Mouse (Mus musculus): ENCODE measurements around the gene Begain. TPM values are rescaled to one million over a fixed set of nuclear protein-coding genes. Genes with fewer than 3 reads are reported as not detected.

Begain gene
- polyA plus RNA-seq, 1 experiment from 2014 or later, result 16.4 TPM

DNA sequence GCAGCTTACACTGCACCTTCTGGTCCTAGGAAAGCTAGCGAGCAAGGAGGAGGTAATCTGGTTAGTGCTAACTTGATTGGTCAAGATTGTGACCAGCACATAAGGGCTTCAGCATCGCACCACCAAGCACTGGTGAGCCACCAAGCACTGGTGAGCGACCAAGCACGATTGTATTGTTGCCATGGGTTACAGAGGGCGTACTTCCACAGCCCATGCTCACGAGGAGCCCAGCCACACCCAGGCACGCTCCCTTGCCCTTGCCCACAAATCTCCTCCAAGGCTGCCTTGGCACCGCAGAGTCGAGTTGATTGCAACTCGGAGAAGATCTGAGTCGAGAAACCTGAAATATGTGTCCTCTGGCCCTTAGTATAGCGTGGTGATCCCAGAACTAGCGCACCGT, 22.0 kb upstream of the Begain start:
- no peak overlapping the region for H3K27ac ChIP-seq (ENCODE audit: low read depth, low read length)
- no peak overlapping the region for H3K9ac ChIP-seq (ENCODE audit: low read length)
- H3K4me2 ChIP-seq (ENCODE audit: low read length), result no peak overlapping the region
- WGBS, result 85% methylated on average over 14 of the region's 14 CpGs
- peaks cover 8% of the 10 kb centered on the region for H3K4me1 ChIP-seq (ENCODE audit: control insufficient read depth, insufficient read depth, low read length)
- H3K36me3 ChIP-seq (ENCODE audit: control insufficient read depth, insufficient read depth, low read length), result no peaks in the 10 kb centered on the region
- no peaks in the 10 kb centered on the region for H3K27me3 ChIP-seq (replicated peaks; ENCODE audit: control insufficient read depth, insufficient read depth, low read length)
- H3K9me3 ChIP-seq (replicated peaks; ENCODE audit: control insufficient read depth, low read length), result no peaks in the 10 kb centered on the region
- DNase-seq (ENCODE audit: low spot score) (no peak), ATAC-seq (no peak)
- H3K4me3 ChIP-seq (ENCODE audit: low read depth, low read length), result no peak overlapping the region

DNA sequence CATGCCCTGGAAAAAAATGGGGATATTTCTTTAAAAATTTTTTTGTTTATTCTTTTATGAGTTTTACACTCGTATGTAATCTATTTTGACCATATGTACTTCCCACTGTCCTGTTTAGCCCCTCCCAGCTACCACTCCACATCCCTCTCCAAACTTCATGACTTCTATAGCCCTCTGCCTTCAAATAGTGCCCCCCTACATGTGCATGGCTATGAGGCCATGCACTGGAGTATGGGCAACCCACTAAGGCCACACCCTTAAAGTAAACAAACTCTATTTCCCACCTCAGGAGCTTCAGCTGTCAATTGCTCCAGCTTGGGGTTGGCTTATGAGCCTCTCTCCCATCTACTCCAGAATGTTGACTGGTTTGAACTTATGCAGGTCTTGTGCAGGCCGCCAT, 18.1 kb upstream of the Begain start:
- Histone ChIP-seq H3K4me3 (ENCODE audit: low read depth, low read length) (no peak overlapping the region), H3K36me3 (ENCODE audit: control insufficient read depth, insufficient read depth, low read length) (no peaks in the 10 kb centered on the region), H3K9me3 (replicated peaks; ENCODE audit: control insufficient read depth, low read length) (no peaks in the 10 kb centered on the region), H3K9ac (ENCODE audit: low read length) (no peak overlapping the region), H3K27me3 (replicated peaks; ENCODE audit: control insufficient read depth, insufficient read depth, low read length) (no peaks in the 10 kb centered on the region), H3K27ac (ENCODE audit: low read depth, low read length) (no peak overlapping the region), H3K4me2 (ENCODE audit: low read length) (no peak overlapping the region), H3K4me1 (ENCODE audit: control insufficient read depth, insufficient read depth, low read length) (peaks cover 18% of the 10 kb centered on the region)
- WGBS, result 80% methylated on average over 2 of the region's 2 CpGs
- DNase-seq (ENCODE audit: low spot score) (no peak), ATAC-seq (no peak)

DNA sequence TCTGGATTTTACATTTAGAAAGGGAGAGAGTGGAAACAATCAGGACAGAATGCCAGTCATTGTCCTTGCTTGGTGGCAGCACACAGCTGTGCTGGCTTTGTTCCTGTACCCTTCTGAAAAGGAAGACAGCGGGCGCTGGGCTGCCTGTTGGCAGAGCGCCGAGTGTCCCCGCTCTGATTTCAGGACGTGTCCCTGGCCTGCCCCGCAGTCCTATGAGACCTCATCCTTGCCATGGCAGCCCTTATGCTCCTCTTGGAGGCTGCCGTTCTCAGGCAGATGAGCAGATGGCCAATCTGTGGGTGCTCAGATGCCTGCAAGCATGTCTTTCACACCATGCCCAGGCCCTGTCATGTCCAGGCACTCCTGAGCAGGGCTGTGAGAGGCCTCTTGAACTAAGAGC, 17.7 kb upstream of the Begain start:
- H3K9me3 ChIP-seq (replicated peaks; ENCODE audit: control insufficient read depth, low read length), result no peaks in the 10 kb centered on the region
- H3K4me3 ChIP-seq (ENCODE audit: low read depth, low read length), result no peak overlapping the region
- 32% methylated on average over 8 of the region's 8 CpGs for WGBS

DNA sequence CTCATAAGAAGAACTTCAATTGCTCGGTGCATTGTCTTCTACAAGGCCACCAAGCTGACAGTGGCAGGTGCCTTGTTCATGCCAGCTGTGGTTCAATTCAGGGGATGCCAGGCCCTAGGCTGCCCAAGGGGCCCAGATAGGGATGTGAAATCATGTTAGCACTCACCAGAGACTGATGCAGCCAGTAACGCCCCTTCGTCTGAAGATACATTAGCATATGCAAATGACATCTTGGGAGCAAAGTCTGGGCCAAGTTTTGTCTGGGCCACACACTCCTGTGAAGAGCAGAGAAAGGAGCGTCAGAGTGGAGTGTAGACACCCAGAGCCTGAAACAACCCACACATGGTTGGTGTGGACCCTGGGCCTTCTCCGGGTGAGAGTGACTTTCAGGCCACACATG, 17.0 kb upstream of the Begain start:
- Histone ChIP-seq H3K4me2 (ENCODE audit: low read length) (no peak overlapping the region), H3K27ac (ENCODE audit: low read depth, low read length) (peak overlapping the region; percentile 79), H3K4me3 (ENCODE audit: low read depth, low read length) (no peak overlapping the region), H3K9ac (ENCODE audit: low read length) (no peak overlapping the region), H3K9me3 (replicated peaks; ENCODE audit: control insufficient read depth, low read length) (no peaks in the 10 kb centered on the region), H3K36me3 (ENCODE audit: control insufficient read depth, insufficient read depth, low read length) (no peaks in the 10 kb centered on the region), H3K27me3 (replicated peaks; ENCODE audit: control insufficient read depth, insufficient read depth, low read length) (no peaks in the 10 kb centered on the region), H3K4me1 (ENCODE audit: control insufficient read depth, insufficient read depth, low read length) (peaks cover 18% of the 10 kb centered on the region)
- DNase-seq (ENCODE audit: low spot score) (peak; percentile 72), ATAC-seq (peak; percentile 78)
- 35% methylated on average over 5 of the region's 5 CpGs for WGBS

More for the DNA sequence above, 17.7 kb upstream of the Begain start:
- Histone ChIP-seq H3K36me3 (ENCODE audit: control insufficient read depth, insufficient read depth, low read length) (no peaks in the 10 kb centered on the region), H3K4me1 (ENCODE audit: control insufficient read depth, insufficient read depth, low read length) (peaks cover 18% of the 10 kb centered on the region), H3K27ac (ENCODE audit: low read depth, low read length) (peak overlapping the region; percentile 79; the same call in 1 of the 2 replicates), H3K4me2 (ENCODE audit: low read length) (no peak overlapping the region), H3K9ac (ENCODE audit: low read length) (no peak overlapping the region), H3K27me3 (replicated peaks; ENCODE audit: control insufficient read depth, insufficient read depth, low read length) (no peaks in the 10 kb centered on the region)
- ATAC-seq, result peak; percentile 82
- DNase-seq (ENCODE audit: low spot score), result peak; percentile 72

DNA sequence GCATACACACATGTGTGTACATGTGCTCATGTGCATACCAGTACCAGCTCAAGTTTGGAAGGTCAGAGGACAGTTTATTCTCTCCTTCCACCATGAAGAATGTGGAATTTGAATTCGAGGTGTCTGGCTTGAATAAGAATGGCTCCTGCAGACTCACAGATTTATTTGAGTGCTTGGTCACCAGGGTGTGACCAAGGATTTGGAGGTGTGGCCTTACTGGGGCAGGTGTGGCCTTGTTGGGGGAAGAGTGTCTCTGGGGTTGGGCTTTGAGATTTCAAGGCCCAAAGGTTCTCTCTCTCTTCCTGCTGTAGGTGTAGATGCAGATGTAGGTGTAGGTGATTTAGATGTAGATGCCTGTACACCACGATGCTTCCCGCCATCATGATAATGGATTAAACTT, 15.5 kb upstream of the Begain start:
- ATAC-seq, result no peak
- WGBS, result 91% methylated on average over 3 of the region's 3 CpGs
- no peak for DNase-seq (ENCODE audit: low spot score)
- Histone ChIP-seq H3K4me1 (ENCODE audit: control insufficient read depth, insufficient read depth, low read length) (peaks cover 18% of the 10 kb centered on the region), H3K4me2 (ENCODE audit: low read length) (no peak overlapping the region), H3K9ac (ENCODE audit: low read length) (no peak overlapping the region), H3K27me3 (replicated peaks; ENCODE audit: control insufficient read depth, insufficient read depth, low read length) (no peaks in the 10 kb centered on the region), H3K9me3 (replicated peaks; ENCODE audit: control insufficient read depth, low read length) (no peaks in the 10 kb centered on the region), H3K36me3 (ENCODE audit: control insufficient read depth, insufficient read depth, low read length) (no peaks in the 10 kb centered on the region), H3K4me3 (ENCODE audit: low read depth, low read length) (no peak overlapping the region), H3K27ac (ENCODE audit: low read depth, low read length) (no peak overlapping the region)

DNA sequence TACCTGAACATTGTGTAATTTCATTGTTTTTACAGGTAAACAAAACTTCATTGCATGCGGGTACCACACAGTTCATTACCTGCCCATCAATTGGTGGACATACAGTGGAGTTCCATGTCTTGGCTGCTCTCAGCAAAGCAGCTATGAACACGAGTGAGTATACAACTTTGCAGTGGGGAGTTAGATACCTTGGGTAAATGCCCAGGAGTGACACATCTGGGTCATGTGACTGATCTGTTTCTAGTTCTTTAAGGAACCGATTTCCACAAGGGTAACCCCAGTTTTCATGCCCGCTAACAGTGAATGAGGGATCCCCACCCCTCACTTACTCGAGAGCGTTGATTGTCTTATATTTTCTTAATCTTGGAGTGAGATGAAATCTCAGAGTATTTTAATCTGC, 9.0 kb upstream of the Begain start:
- no peak overlapping the region for H3K4me3 ChIP-seq (ENCODE audit: low read depth, low read length)
- no peak for ATAC-seq
- 87% methylated on average over 6 of the region's 6 CpGs for WGBS

DNA sequence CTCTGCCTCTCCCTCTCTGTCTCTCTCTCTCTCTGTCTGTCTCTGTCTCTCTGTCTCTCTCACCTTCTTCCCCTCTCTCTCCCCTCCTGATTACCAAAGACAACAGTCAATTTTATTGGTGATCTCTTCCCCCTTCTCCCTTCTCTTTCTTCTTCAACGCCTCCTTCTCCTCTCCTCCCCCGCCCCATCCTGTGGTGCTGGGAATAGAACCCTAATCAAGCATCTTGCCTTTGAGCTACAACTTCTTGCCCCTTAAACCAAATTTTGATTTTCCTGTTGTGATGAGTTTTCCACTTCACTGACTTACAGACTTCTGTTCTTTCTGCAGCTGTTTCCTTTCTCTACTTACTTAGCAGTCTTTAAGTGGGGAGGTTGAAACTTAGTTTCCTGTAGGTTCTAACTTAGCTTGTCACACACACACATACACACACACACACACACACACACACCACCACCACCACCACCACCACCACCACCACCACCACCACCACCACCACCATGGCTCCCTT, 6.8 kb upstream of the Begain start:
- Histone ChIP-seq H3K27ac (ENCODE audit: low read depth, low read length) (no peak overlapping the region), H3K9me3 (replicated peaks; ENCODE audit: control insufficient read depth, low read length) (no peaks in the 10 kb centered on the region), H3K27me3 (replicated peaks; ENCODE audit: control insufficient read depth, insufficient read depth, low read length) (no peaks in the 10 kb centered on the region), H3K4me3 (ENCODE audit: low read depth, low read length) (no peak overlapping the region), H3K36me3 (ENCODE audit: control insufficient read depth, insufficient read depth, low read length) (no peaks in the 10 kb centered on the region), H3K4me2 (ENCODE audit: low read length) (no peak overlapping the region), H3K4me1 (ENCODE audit: control insufficient read depth, insufficient read depth, low read length) (no peaks in the 10 kb centered on the region), H3K9ac (ENCODE audit: low read length) (no peak overlapping the region)
- ATAC-seq (no peak), DNase-seq (ENCODE audit: low spot score) (no peak)
- 78% methylated on average over 2 of the region's 2 CpGs for WGBS

More for the DNA sequence above, 9.0 kb upstream of the Begain start:
- Histone ChIP-seq H3K9ac (ENCODE audit: low read length) (no peak overlapping the region), H3K36me3 (ENCODE audit: control insufficient read depth, insufficient read depth, low read length) (no peaks in the 10 kb centered on the region), H3K27me3 (replicated peaks; ENCODE audit: control insufficient read depth, insufficient read depth, low read length) (no peaks in the 10 kb centered on the region), H3K9me3 (replicated peaks; ENCODE audit: control insufficient read depth, low read length) (no peaks in the 10 kb centered on the region), H3K4me1 (ENCODE audit: control insufficient read depth, insufficient read depth, low read length) (no peaks in the 10 kb centered on the region), H3K4me2 (ENCODE audit: low read length) (no peak overlapping the region), H3K27ac (ENCODE audit: low read depth, low read length) (no peak overlapping the region)
- DNase-seq (ENCODE audit: low spot score), result no peak

DNA sequence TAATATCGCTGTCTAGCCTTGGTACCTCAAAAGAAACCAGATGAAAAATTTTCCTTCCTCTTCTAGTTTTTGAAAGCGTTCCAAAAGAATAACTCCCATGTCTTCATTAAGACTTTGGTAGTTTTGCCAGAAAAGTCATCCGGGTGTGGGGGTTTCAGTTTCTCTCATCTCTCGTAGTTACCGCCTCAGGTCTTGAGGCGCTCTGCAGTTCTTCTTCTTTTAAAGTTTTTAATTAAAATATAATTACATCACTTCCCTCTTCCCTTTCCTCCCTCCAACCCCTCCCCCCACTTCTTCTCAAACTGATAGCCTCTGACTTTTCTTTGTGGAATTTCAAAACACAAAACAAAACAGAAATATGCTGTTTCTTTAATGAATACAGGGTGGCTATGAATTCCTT, 6.1 kb upstream of the Begain start:
- DNase-seq (ENCODE audit: low spot score), result no peak
- Histone ChIP-seq H3K4me2 (ENCODE audit: low read length) (no peak overlapping the region), H3K4me3 (ENCODE audit: low read depth, low read length) (no peak overlapping the region), H3K4me1 (ENCODE audit: control insufficient read depth, insufficient read depth, low read length) (no peaks in the 10 kb centered on the region), H3K27me3 (replicated peaks; ENCODE audit: control insufficient read depth, insufficient read depth, low read length) (no peaks in the 10 kb centered on the region), H3K36me3 (ENCODE audit: control insufficient read depth, insufficient read depth, low read length) (no peaks in the 10 kb centered on the region), H3K9me3 (replicated peaks; ENCODE audit: control insufficient read depth, low read length) (no peaks in the 10 kb centered on the region), H3K27ac (ENCODE audit: low read depth, low read length) (no peak overlapping the region), H3K9ac (ENCODE audit: low read length) (no peak overlapping the region)
- WGBS, result 80% methylated on average over 6 of the region's 6 CpGs
- no peak for ATAC-seq

DNA sequence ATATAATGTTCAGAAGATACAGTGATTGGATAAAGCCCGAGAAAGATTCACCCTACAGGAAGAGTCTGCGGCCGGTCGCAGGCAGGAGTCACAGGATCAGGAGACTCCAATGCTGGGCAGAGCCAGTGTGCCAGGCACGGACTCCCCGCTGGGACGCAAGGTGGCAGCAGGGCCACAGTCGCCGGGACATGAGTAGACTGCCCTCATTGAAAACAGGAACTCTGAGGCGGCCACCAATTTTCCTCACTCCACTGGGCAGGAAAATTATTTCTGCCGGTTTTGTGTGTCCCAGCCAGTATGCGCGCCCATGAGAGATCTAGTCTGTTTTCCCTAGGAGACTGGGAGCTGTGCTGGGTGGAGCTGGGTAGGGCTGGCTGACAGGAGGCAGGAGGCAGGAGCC, 3.2 kb upstream of the Begain start:
- Histone ChIP-seq H3K27ac (ENCODE audit: low read depth, low read length) (no peak overlapping the region), H3K4me3 (ENCODE audit: low read depth, low read length) (no peak overlapping the region), H3K36me3 (ENCODE audit: control insufficient read depth, insufficient read depth, low read length) (no peaks in the 10 kb centered on the region), H3K4me1 (ENCODE audit: control insufficient read depth, insufficient read depth, low read length) (peaks cover 5% of the 10 kb centered on the region; the same call in 1 of the 2 replicates), H3K9me3 (replicated peaks; ENCODE audit: control insufficient read depth, low read length) (no peaks in the 10 kb centered on the region), H3K9ac (ENCODE audit: low read length) (no peak overlapping the region), H3K4me2 (ENCODE audit: low read length) (no peak overlapping the region), H3K27me3 (replicated peaks; ENCODE audit: control insufficient read depth, insufficient read depth, low read length) (0 out of 2 replicates have a peak, but pooled peaks cover 6% of the 10 kb centered on the region)
- WGBS, result 86% methylated on average over 13 of the region's 13 CpGs
- DNase-seq (ENCODE audit: low spot score), result no peak
- no peak for ATAC-seq

All from forebrain, embryonic 14.5 days (tissue).